Mouse (Mus musculus): ENCODE measurements around the gene Robo3. TPM values are rescaled to one million over a fixed set of nuclear protein-coding genes. Genes with fewer than 3 reads are reported as not detected.

The Robo3 gene
- polyA plus RNA-seq, 1 experiment from 2014 or later: 0.11 TPM

DNA sequence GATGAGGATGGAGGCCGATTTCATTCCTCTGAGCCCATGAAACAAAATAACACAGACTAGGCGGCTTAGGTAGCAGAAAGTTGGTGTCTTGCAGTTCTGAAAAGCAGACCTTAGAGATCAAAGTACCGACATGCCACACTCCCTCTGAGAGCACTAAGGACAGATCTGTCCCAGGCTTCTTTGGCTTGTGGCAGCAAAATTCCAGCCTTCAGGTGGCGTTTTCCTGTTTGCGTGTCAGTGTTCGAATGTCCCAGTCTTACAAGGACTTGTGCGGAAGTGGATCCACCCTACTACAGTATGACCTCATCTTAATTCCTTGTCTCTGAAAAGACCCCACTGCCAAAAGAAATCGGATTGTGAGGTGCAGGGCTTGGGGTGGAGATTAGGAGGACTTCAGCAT is 64.2 kb downstream of the Robo3 start:
- DNase-seq (ENCODE audit: low spot score): no peak
- Histone ChIP-seq H3K27me3 (ENCODE audit: control insufficient read depth, insufficient read depth, low read length) (no peaks in the 10 kb centered on the region), H3K36me3 (ENCODE audit: control insufficient read depth, insufficient read depth, low read length) (no peaks in the 10 kb centered on the region), H3K4me2 (replicated peaks; ENCODE audit: low read depth) (no peak overlapping the region), H3K4me3 (ENCODE audit: low read depth, low read length) (no peak overlapping the region), H3K4me1 (replicated peaks; ENCODE audit: control insufficient read depth, insufficient read depth) (no peaks in the 10 kb centered on the region), H3K9me3 (ENCODE audit: control insufficient read depth, low read length) (no peaks in the 10 kb centered on the region), H3K27ac (replicated peaks) (no peak overlapping the region), H3K9ac (ENCODE audit: low read length) (no peak overlapping the region)
- TF ChIP-seq CTCF (IDR thresholded peaks at IDR 0.05; ENCODE audit: low read depth) (peak; percentile 29; the same call in 1 of the 2 replicates), EP300 (optimal IDR thresholded peaks at IDR 0.05) (no peak)
- peak; percentile 59; the same call in 1 of the 2 replicates for ATAC-seq (ENCODE audit: low FRiP score, low TSS enrichment)
- 69% methylated on average over 8 of the region's 8 CpGs for WGBS

DNA sequence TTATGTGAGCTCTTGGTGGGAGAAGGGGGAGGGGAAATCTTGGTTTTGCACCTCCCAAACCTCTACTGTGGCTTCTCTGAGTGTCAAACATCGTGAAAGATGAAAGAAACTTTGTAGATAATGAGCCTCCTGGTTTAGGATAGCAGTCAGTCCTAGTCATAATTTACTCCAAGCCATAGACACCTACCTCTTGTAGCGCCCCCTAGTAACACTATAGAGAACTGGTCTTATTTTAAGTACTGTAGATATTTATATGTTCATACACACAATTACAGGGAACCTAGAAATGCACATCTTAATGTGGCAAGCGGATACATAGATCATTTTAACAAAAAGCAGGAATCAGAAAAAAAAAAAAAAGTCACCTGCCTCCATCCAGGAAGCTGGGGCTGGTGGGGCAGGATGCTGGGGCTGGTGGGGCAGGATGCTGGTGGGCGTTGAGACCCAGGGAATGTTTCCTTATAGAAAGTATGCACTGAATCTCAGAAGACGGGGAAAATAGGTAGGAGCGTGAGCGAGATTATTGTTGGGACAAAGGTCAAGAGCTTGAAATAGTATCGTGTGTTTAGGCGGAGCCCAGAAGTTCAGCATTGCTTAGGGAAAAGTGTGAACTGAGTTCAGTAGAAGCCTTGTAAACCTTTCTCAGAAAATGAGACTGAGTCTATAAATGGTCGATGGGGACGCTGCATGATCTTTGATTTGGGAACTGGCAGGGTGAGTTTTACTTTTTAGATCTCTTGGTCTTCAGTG is 64.8 kb downstream of the Robo3 start:
- H3K9me3 ChIP-seq (ENCODE audit: control insufficient read depth, low read length): no peaks in the 10 kb centered on the region
- H3K4me3 ChIP-seq (ENCODE audit: low read depth, low read length): no peak overlapping the region
- no peak for DNase-seq (ENCODE audit: low spot score)
- H3K36me3 ChIP-seq (ENCODE audit: control insufficient read depth, insufficient read depth, low read length): no peaks in the 10 kb centered on the region
- 56% methylated on average over 11 of the region's 11 CpGs for WGBS
- ATAC-seq (ENCODE audit: low FRiP score, low TSS enrichment): peak; percentile 45; the same call in 1 of the 2 replicates
- no peaks in the 10 kb centered on the region for H3K27me3 ChIP-seq (ENCODE audit: control insufficient read depth, insufficient read depth, low read length)
- no peak overlapping the region for H3K9ac ChIP-seq (ENCODE audit: low read length)
- no peak overlapping the region for H3K27ac ChIP-seq (replicated peaks)
- no peak overlapping the region for H3K4me2 ChIP-seq (replicated peaks; ENCODE audit: low read depth)
- no peaks in the 10 kb centered on the region for H3K4me1 ChIP-seq (replicated peaks; ENCODE audit: control insufficient read depth, insufficient read depth)
- TF ChIP-seq EP300 (optimal IDR thresholded peaks at IDR 0.05): no peak
- TF ChIP-seq CTCF (IDR thresholded peaks at IDR 0.05; ENCODE audit: low read depth): 0 out of 2 replicates have a peak, but pooled peaks have one; percentile 15

DNA sequence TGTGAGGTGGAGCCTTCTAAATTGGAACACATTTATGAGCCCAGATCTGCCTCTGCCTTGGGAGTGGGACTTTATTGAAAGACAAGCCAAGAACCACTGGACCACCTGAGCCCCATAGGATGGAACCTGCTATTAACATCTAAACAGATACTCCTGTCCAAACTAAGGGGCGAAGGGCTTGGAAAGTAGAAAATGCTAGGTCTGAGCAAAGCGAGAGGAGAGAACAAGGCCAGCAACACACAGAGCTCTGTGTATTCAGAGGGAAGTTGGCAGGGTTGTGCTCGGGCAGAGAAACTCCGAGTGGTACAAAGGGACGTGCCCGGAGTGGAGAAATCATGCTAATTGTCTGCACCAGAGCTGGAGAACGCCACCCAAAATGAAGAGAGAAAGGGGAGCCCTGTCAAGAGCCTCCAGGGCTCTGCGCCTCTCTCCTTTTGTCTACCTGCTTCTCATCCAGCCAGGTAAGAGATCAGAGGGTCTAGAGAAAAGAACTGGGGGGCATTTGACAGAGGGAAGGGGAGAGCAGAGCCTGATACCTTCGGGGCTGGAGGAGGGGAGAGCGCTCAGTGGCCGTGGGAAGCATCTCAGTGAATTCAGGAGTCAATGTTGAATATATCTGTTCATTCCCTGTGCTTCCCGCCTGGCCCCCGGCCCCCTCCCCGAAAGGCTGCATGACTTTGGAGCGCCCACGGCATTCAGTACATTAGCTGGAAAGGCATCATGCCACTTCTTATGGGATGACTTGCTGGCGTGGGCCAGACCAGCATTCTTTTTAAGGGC is 65.6 kb downstream of the Robo3 start, which contains the start of gene Hepacam:
Gene Hepacam, plus strand, starts transcription at position 51 of the 780 bp plus-strand sequence.
- Histone ChIP-seq H3K27me3 (ENCODE audit: control insufficient read depth, insufficient read depth, low read length) (no peaks in the 10 kb centered on the region), H3K9ac (ENCODE audit: low read length) (no peak within 1 kb of the TSS), H3K4me3 (ENCODE audit: low read depth, low read length) (no peak within 1 kb of the TSS), H3K9me3 (ENCODE audit: control insufficient read depth, low read length) (no peaks in the 10 kb centered on the region), H3K4me2 (replicated peaks; ENCODE audit: low read depth) (no peak within 1 kb of the TSS), H3K4me1 (replicated peaks; ENCODE audit: control insufficient read depth, insufficient read depth) (no peaks in the 10 kb centered on the region), H3K27ac (replicated peaks) (0 out of 2 replicates have a peak within 1 kb of the TSS, but pooled peaks have one; percentile 24), H3K36me3 (ENCODE audit: control insufficient read depth, insufficient read depth, low read length) (no peaks in the 10 kb centered on the region)
- no peak for ATAC-seq (ENCODE audit: low FRiP score, low TSS enrichment)
- 81% methylated on average over 17 of the region's 17 CpGs for WGBS
- no peak for TF ChIP-seq EP300 (optimal IDR thresholded peaks at IDR 0.05)
- no peak for TF ChIP-seq CTCF (IDR thresholded peaks at IDR 0.05; ENCODE audit: low read depth)
- no peak for DNase-seq (ENCODE audit: low spot score)

GRCm38 (mm10) chr9:37365706-37366105 is 67.3 kb downstream of the Robo3 start:
- H3K36me3 ChIP-seq (ENCODE audit: control insufficient read depth, insufficient read depth, low read length): no peaks in the 10 kb centered on the region
- 58% methylated on average over 5 of the region's 5 CpGs for WGBS
- no peak overlapping the region for H3K9ac ChIP-seq (ENCODE audit: low read length)
- no peaks in the 10 kb centered on the region for H3K4me1 ChIP-seq (replicated peaks; ENCODE audit: control insufficient read depth, insufficient read depth)
- H3K9me3 ChIP-seq (ENCODE audit: control insufficient read depth, low read length): no peaks in the 10 kb centered on the region
- DNase-seq (ENCODE audit: low spot score) (no peak), ATAC-seq (ENCODE audit: low FRiP score, low TSS enrichment) (no peak)
- no peaks in the 10 kb centered on the region for H3K27me3 ChIP-seq (ENCODE audit: control insufficient read depth, insufficient read depth, low read length)
- no peak overlapping the region for H3K4me2 ChIP-seq (replicated peaks; ENCODE audit: low read depth)
- TF ChIP-seq EP300 (optimal IDR thresholded peaks at IDR 0.05): no peak
- TF ChIP-seq CTCF (IDR thresholded peaks at IDR 0.05; ENCODE audit: low read depth): 0 out of 2 replicates have a peak, but pooled peaks have one; percentile 8
- H3K4me3 ChIP-seq (ENCODE audit: low read depth, low read length): no peak overlapping the region
- H3K27ac ChIP-seq (replicated peaks): no peak overlapping the region

Other genes with a start within 250 kb of the Robo3 start
- gene Tmem218, start 225.0 kb downstream of the Robo3 start, polyA plus RNA-seq (2015; fragmentation: Nextera tagmentation; extraction: Ambion mirVana): 7.3 and 7.4 TPM in 2 replicates
- gene Slc37a2, start 177.5 kb downstream of the Robo3 start, polyA plus RNA-seq (2015; fragmentation: Nextera tagmentation; extraction: Ambion mirVana): 2.5 and 3.9 TPM in 2 replicates
- 2.2 TPM in 2 replicates for gene Ccdc15, start 84.8 kb downstream of the Robo3 start, polyA plus RNA-seq (2015; fragmentation: Nextera tagmentation; extraction: Ambion mirVana)
- 0.08 and 0.10 TPM in 2 replicates for gene Hepacam, start 65.9 kb downstream of the Robo3 start, polyA plus RNA-seq (2015; fragmentation: Nextera tagmentation; extraction: Ambion mirVana)
- 4.4 and 5.2 TPM in 2 replicates for gene Robo4, start 31.3 kb downstream of the Robo3 start, polyA plus RNA-seq (2015; fragmentation: Nextera tagmentation; extraction: Ambion mirVana)
- gene Msantd2, start 56.1 kb upstream of the Robo3 start, polyA plus RNA-seq (2015; fragmentation: Nextera tagmentation; extraction: Ambion mirVana): 7.5 TPM in 2 replicates
- gene Esam, start 94.8 kb upstream of the Robo3 start, polyA plus RNA-seq (2015; fragmentation: Nextera tagmentation; extraction: Ambion mirVana): 28.2 and 30.5 TPM in 2 replicates
- 350 and 369 TPM in 2 replicates for gene Vsig2, start 106.0 kb upstream of the Robo3 start, polyA plus RNA-seq (2015; fragmentation: Nextera tagmentation; extraction: Ambion mirVana)
- gene Nrgn, start 119.7 kb upstream of the Robo3 start, polyA plus RNA-seq (2015; fragmentation: Nextera tagmentation; extraction: Ambion mirVana): 2.3 and 2.6 TPM in 2 replicates
- 6.9 and 7.7 TPM in 2 replicates for gene Siae, start 122.5 kb upstream of the Robo3 start, polyA plus RNA-seq (2015; fragmentation: Nextera tagmentation; extraction: Ambion mirVana)
- gene Spa17, start 180.5 kb upstream of the Robo3 start, polyA plus RNA-seq (2015; fragmentation: Nextera tagmentation; extraction: Ambion mirVana): 3.4 and 4.0 TPM in 2 replicates
- gene Tbrg1, start 224.1 kb upstream of the Robo3 start, polyA plus RNA-seq (2015; fragmentation: Nextera tagmentation; extraction: Ambion mirVana): 171 and 180 TPM in 2 replicates
- 0.15 TPM in 1 of 2 replicates, not detected in the other for gene Panx3, start 236.0 kb upstream of the Robo3 start, polyA plus RNA-seq (2015; fragmentation: Nextera tagmentation; extraction: Ambion mirVana)

All from stomach, postnatal 0 days (tissue).